Mouse (Mus musculus) adrenal gland, postnatal 14 days (tissue): ENCODE data around the gene Myo1e. TPM values are rescaled to one million over a fixed set of nuclear protein-coding genes. Genes with fewer than 3 reads are reported as not detected.
"Not testable (repeated sequence)": the region's sequence is repeated elsewhere in the genome, so short reads cannot be mapped to it uniquely, and the experiment has no call there.

Experiments used
- DNase-seq: peaks from one replicate; pipeline ENCODE4 v3.0.0; 2021; ENCODE audit warnings: mixed read lengths
- total RNA-seq: library from RNA; stranded (reverse); gene quantifications from 2 replicates; pipeline ENCODE4 v1.2.3, GENCODE M21; 2021

The Myo1e gene
- total RNA-seq, 1 experiment from 2014 or later, result 21.3 TPM

- DNase-seq, result no peak
Observed at GRCm38 (mm10) chr9:70251441-70251985, 44.4 kb downstream of the Myo1e start.

GRCm38 (mm10) chr9:70253016-70253415 lies 45.9 kb downstream of the Myo1e start:
- DNase-seq, result no peak

- no peak for DNase-seq
Observed at GRCm38 (mm10) chr9:70255005-70255404, 47.9 kb downstream of the Myo1e start.

- DNase-seq, result not testable (repeated sequence)
Observed at GRCm38 (mm10) chr9:70256027-70256426, 48.9 kb downstream of the Myo1e start.

- DNase-seq, result peak; percentile 86
Observed at GRCm38 (mm10) chr9:70257289-70258101, 50.3 kb downstream of the Myo1e start.

- DNase-seq, result no peak
Observed at GRCm38 (mm10) chr9:70260324-70260841, 53.2 kb downstream of the Myo1e start.

GRCm38 (mm10) chr9:70261646-70262045 lies 54.5 kb downstream of the Myo1e start:
- DNase-seq, result no peak

- no peak for DNase-seq
Observed at GRCm38 (mm10) chr9:70263134-70263533, 56.0 kb downstream of the Myo1e start.

- peak; percentile 27 for DNase-seq
Observed at GRCm38 (mm10) chr9:70263735-70264134, 56.6 kb downstream of the Myo1e start.

GRCm38 (mm10) chr9:70265513-70265912 lies 58.4 kb downstream of the Myo1e start:
- no peak for DNase-seq

GRCm38 (mm10) chr9:70266186-70266585 lies 59.0 kb downstream of the Myo1e start:
- DNase-seq, result no peak

- DNase-seq, result no peak
Observed at GRCm38 (mm10) chr9:70267108-70267507, 60.0 kb downstream of the Myo1e start.

- DNase-seq, result no peak
Observed at GRCm38 (mm10) chr9:70269349-70269748, 62.2 kb downstream of the Myo1e start.

- DNase-seq, result no peak
Observed at GRCm38 (mm10) chr9:70270468-70270867, 63.3 kb downstream of the Myo1e start.

GRCm38 (mm10) chr9:70271137-70271536 lies 64.0 kb downstream of the Myo1e start:
- DNase-seq, result no peak

GRCm38 (mm10) chr9:70271631-70272030 lies 64.5 kb downstream of the Myo1e start:
- no peak for DNase-seq

GRCm38 (mm10) chr9:70274071-70274470 lies 66.9 kb downstream of the Myo1e start:
- DNase-seq, result no peak

GRCm38 (mm10) chr9:70274476-70274875 lies 67.3 kb downstream of the Myo1e start:
- DNase-seq, result no peak

- no peak for DNase-seq
Observed at GRCm38 (mm10) chr9:70274887-70275555, 67.9 kb downstream of the Myo1e start.

GRCm38 (mm10) chr9:70277076-70277475 lies 69.9 kb downstream of the Myo1e start:
- DNase-seq, result no peak

GRCm38 (mm10) chr9:70277529-70277982 lies 70.4 kb downstream of the Myo1e start:
- no peak for DNase-seq

- DNase-seq, result no peak
Observed at GRCm38 (mm10) chr9:70281407-70281806, 74.3 kb downstream of the Myo1e start.

- no peak for DNase-seq
Observed at GRCm38 (mm10) chr9:70282107-70282506, 75.0 kb downstream of the Myo1e start.
